Mouse (Mus musculus): Measurements from ENCODE around the gene Olfr1180.
"Not testable (repeated sequence)": the region's sequence is repeated elsewhere in the genome, so short reads cannot be mapped to it uniquely, and the experiment has no call there.

Gene Olfr1180

DNA sequence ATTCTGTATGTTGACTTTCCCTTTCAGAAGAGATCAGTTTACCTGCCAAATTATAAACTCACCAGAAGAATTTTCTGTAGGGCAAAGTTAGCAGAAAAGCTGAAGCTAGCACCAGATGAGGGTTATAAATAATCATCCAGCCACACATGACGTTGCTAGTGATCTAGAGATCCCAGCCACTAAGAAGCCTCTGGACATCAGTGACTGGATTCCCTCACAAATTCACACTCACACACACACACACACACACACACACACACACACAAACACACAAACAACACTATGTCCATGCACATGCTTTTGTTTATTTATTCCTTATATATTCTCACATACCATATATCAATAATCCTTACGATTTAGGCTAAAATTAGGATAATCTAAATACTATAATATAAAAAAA, at the start of gene Olfr1180:
Olfr1180 (minus strand) TSS at position 101 of the 400 bp plus-strand sequence.
- no peak for DNase-seq (ENCODE audit: low spot score)

DNA sequence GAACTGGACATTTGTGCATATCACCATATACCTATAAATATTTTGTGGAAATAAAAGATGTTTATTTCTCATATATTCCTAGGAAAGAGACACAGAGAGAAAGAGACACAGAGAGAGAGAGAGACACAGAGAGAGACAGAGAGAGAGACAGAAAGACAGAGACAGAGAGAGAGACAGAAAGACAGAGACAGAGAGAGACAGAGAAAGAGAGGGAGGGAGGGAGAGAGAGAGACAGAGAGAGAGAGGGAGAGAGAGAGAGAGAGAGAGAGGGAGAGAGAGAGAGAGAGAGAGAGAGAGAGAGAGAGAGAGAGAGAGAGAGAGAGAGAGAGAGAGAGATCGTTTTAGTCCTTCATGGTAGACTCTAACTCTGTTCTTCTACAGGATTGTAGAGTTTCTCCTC, 35.6 kb upstream of the Olfr1180 start, which contains the start of gene Olfr1183:
Olfr1183 (plus strand) TSS at position 301 of the 400 bp plus-strand sequence.
- DNase-seq (ENCODE audit: low spot score), result not testable (repeated sequence)

DNA sequence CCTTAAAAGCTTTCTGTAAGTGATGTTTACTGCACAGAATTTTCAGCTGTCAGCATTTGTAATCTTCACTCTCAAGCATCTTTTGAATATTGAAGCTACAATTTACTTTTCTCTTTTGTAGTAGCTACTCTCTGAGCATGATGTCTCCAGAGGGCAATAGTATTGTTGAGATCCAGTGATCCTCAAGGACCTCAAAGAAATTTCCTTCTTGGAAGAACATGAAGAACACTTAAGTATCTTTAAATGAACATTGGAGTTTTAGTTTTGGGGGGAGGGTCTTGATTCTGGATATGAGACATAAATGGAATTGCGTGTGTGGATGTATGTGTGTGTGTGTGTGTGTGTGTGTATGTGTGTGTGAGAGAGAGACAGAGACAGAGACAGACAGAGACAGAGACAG, 30.1 kb upstream of the Olfr1180 start, which contains the start of gene Gm13757:
Gm13757 (minus strand) TSS at position 101 of the 400 bp plus-strand sequence.
- DNase-seq (ENCODE audit: low spot score), result no peak

DNA sequence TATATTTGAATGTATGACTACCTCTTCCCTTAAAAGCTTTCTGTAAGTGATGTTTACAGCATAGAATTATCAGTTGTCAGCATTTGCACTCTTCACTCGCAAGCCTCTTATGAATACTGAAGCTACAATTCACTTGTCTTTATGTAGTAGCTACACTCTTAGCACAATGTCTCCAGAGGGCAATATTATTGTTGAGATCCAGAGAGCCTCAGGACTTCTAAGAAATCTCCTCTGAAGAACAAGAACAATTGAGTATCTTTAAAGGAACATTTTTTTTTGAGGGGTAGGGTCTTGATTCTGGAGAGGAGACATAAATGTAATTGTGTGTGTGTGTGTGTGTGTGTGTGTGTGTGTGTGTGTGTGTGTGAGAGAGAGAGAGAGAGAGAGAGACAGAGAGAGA, 7.1 kb upstream of the Olfr1180 start, which contains the start of gene Olfr1181:
Olfr1181 (minus strand) TSS at position 101 of the 400 bp plus-strand sequence.
- no peak for DNase-seq (ENCODE audit: low spot score)

DNA sequence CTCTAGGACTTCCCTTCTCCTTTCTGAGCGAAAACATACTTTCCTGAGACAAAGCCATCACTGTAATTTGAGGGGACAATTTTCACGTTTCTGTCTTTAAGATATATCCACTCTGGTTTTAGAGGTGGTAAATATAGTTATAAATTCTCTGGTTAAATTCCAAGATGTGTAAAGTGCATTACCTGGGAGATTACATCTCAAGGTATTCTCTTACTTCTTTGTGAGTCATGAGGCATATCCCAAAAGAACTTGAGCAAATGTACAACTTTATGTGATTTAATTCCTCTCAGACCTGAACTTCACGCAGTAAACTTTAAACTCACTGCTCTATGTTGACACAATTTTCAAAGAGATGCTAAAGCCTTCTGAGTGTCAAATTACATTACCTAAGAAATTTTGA, 12.6 kb downstream of the Olfr1180 start, which contains the start of gene Olfr1179:
Olfr1179 (minus strand) TSS at position 101 of the 400 bp plus-strand sequence.
- no peak for DNase-seq (ENCODE audit: low spot score)

DNA sequence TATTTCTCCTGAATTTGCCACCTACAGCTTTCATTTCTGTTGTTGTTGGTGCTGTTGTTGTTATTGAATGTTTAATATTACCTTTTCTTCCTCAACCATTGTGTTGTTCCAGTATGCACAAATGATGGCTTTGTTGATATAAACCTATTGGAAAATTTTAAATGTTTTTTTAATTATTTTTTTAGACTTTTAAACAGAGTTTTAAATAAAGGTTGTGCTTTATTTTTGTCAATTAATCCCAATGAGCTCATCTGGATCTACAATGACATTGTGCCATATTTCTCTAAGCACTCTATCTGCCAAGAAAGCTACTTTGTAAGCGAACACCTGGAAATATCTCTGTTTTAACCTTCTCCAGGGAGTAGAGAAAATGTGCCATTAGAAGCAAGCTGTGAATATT, 32.2 kb downstream of the Olfr1180 start, which contains the start of gene Olfr1178:
Olfr1178 (plus strand) TSS at position 301 of the 400 bp plus-strand sequence.
- no peak for DNase-seq (ENCODE audit: low spot score)

All from lung, postnatal 25 days (tissue).